Mouse (Mus musculus) ovary, postnatal 36 days (tissue): ENCODE measurements around the gene Arpc1a.

Experiments
- DNase-seq: peaks from one replicate; pipeline ENCODE4 v3.0.0; 2022; ENCODE audit warnings: low spot score, mixed read lengths

Arpc1a gene

GRCm38 (mm10) chr5:145140611-145141010 is 57.0 kb downstream of the Arpc1a start:
- DNase-seq: no peak

GRCm38 (mm10) chr5:145147748-145148147 is 64.1 kb downstream of the Arpc1a start:
- DNase-seq: no peak

- no peak for DNase-seq
Observed at GRCm38 (mm10) chr5:145149294-145149693, 65.7 kb downstream of the Arpc1a start.

GRCm38 (mm10) chr5:145152690-145153089 is 69.1 kb downstream of the Arpc1a start:
- no peak for DNase-seq
